Mouse (Mus musculus): ENCODE data around the gene Aldh18a1.
"Not testable (repeated sequence)": the region's sequence is repeated elsewhere in the genome, so short reads cannot be mapped to it uniquely, and the experiment has no call there.

Aldh18a1 gene

DNA sequence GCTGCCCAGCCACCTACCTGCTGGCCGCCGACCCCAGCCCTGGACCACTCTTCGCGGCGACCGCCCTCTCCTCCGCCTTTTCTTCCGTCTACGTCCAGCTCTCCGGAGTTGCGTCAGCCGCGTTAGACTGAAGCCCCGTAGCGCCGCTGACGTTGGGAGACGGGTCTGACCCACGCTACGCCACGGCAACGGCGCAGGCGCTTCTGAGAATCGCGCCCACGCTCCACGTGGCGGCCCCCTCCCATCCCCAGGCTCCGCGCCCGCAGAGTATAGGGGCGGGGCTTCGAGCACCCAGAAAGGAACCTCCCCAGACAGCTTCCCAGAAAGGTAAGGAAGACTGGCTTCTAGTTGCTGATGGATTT is at the start of gene Aldh18a1:
Aldh18a1 (minus strand) TSS at position 171 of the 362 bp plus-strand sequence.
- peak; percentile 93 for DNase-seq (ENCODE audit: low spot score)

DNA sequence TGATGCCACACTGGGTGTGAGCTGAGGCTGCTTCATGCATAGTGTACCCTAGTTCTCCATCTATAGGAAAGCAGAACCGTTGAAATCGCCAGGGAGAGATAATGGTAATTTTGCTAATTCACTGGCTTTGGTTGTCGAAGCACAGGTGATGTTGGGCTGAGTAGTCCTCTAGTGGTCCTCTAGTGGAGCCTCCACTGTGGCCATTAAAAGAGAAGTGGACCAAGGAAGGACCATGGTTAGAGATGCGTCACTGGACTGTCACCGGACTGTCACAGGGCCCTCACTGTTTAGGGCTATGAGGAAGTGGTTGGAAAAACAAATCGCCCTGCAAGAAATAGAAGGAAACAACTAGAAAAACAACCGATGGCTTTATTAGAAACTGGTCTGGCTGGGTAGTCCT is 49.3 kb upstream of the Aldh18a1 start:
- no peak for DNase-seq (ENCODE audit: low spot score)

DNA sequence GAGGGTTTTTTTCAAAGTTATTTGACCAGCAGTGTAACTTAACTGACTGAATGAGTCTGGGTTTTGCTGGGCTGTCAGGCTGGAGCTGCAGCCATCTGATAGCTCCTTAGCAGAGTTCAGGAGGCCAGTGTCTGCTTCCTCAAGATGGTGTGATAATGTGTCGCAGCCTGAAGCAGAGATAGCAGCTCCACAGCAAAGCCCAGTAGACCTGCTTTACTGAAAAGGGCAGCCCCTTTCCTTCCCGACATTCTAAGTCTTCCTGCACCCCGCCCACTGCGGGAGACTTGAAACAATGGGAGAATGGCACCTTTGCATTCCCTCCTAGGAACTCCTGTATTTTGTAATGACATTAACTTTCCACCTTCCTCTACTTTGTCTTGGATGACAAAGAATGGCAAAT is 48.8 kb upstream of the Aldh18a1 start:
- DNase-seq (ENCODE audit: low spot score) = no peak

DNA sequence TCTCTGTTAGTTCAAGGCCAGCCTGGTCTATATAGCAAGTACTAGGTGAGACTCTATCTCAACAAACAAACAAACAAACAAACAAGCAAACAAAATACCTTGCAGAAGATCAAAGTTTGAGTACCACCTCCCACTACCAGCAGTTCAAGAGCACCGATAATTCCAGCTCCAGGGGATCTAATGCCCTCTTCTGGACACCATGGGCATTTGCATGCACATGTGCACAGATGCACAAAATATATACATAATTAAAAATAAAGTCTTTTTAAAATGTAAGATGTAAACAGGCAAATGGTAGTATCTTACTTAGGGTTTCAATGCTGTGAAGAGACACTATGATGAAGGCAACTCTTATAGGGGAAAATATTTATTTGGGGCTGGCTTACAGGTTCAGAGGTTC is 44.9 kb upstream of the Aldh18a1 start:
- DNase-seq (ENCODE audit: low spot score) = no peak

DNA sequence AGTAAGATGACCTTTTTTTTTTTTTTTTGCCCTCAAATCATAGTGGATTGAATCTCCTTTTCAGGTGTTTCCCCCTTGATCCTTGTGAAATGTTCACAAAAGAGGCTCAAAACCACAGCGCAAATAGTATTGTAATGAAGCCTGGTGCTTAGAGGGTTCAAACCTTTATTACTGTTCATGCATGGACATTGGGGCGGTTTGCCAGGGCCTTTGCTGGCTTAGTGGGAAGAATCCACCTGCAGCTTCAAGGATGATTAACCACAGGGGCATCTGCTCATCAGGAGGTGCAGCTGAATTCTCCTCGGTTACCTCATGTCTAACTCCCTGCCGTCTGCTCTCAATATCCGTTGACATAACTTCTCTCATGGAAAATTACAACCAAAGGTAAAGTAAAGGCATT is 44.4 kb upstream of the Aldh18a1 start:
- DNase-seq (ENCODE audit: low spot score) = no peak

DNA sequence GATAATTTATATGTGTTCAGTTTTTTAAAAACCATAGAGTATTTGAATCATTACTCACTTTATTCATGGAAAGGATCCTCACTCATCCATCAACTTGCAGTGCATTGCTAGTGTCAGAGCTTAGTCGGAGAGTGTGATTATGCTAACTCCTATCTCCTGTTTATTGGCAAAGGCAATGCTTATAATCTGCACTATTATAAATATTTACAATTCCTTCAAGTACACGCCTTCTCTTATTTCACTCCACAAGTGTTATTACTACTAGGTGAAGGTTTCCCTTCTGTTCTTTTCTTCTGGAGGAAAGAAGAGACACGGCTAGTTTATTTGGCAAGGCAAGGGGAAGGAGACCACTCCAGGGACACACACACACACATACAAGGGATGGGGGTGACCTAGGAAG is 43.9 kb upstream of the Aldh18a1 start:
- no peak for DNase-seq (ENCODE audit: low spot score)

DNA sequence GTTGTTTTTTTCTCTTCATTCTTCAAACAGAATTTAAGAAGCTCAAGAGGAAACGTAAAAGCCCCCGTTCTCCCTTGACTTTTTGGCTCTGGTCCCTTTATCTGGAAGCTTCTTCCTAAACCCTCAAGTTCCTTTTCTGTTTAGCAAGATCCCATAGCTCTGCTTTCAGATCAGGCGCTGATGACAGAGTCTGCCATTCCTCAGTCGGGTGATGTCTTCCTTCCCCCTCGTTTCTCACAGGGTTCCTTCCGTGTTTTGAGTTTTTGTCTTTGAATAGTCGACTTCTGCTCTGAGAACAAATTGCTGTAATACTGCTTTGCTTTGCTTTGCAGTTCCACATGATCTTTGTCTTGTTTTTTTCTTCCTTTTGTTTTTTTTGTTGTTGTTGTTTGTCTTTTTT is 42.3 kb upstream of the Aldh18a1 start:
- no peak for DNase-seq (ENCODE audit: low spot score)

DNA sequence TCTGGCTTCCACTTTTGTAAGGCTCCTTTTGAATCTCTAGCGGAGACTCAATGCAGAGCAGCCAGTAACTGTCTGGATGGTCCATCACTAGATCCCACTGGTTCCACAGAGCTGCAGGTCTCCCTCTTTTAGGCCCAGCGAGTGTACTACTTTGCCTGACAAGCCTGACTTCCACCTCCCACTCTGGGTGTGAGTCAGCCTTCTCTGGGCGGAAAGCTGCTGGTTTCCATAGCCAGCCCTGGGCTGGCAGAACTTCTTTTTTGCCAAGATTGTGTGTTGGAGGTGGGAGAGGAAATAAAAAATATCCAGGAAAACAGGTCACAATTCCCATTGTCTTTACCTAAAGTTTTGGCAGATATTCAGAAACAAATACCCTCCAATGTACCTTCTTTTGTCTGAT is 41.8 kb upstream of the Aldh18a1 start:
- no peak for DNase-seq (ENCODE audit: low spot score)

DNA sequence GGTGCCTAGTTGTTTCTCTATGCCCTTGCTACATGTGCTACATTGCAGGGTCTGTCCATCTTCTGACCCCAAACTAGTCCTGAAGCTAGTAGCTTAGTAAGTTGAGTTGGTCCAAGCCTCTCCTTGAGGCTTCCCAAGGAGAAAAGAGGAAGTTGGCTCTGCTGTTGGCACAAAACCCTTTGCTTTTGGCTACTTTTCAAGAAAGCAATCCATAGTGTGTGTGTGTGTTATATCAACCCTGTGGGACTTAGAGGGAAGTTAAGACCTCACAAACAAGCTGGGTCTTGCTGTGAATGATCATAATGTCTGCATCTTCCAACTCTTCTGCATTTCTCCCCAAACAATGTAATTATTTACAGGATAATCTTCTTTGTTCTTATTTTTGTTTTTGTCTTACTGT is 40.7 kb upstream of the Aldh18a1 start:
- no peak for DNase-seq (ENCODE audit: low spot score)

DNA sequence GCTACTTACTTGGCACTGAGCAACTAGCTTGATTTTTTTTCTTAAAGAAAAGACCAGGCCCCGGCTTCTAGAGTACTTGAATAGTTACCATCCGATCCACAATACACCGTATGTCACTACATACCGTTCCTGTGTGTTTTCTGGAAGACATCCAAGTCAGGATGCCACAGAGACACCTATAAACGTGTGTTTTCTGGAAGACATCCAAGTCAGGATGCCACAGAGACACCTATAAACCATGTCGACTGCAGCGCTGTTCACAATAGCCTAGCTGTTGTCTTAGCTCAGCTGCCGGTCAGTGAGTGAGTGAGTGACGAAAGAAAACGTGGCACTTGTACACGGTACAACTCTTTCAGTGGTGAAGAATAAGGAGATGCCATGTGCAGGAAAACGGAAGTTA is 37.7 kb upstream of the Aldh18a1 start:
- DNase-seq (ENCODE audit: low spot score) = no peak

DNA sequence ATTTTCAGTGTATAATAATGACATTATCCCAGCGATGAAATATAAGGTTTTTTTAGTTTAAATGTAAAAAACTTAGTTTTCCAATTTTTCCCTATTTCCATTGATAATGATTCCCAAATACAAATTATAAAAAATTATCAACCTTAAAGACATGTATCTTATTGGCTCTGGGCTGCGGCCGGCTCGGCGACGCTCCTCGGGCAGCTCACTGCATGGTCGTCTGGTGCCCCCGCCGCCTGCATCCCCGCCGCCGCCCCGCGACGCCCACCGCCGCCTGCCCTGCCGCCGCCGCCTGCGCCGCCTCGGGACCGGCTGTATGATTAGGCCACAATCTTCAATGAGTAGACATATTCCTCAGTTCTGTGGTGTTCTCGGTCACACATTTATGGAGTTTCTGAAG is 33.4 kb upstream of the Aldh18a1 start:
- DNase-seq (ENCODE audit: low spot score) = not testable (repeated sequence)

DNA sequence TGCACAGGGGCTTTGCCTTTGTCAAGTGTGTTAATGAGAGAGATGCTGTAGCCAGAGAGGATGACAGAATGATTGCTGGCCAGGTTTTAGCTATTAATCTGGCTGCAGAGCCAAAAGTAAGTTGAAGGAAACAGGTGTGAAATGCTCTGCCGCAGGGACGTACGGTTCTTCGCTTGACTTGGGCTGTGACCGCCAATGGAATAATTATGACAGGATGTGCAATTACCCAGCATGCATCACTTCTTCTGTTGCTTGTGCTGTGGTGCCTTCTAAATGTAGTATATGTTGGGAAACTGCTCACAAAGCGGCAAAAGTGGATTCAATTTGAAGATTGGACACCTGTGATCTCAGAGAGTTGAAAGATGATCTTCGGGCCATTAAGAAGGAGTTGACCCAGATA is 27.8 kb upstream of the Aldh18a1 start:
- DNase-seq (ENCODE audit: low spot score) = no peak

DNA sequence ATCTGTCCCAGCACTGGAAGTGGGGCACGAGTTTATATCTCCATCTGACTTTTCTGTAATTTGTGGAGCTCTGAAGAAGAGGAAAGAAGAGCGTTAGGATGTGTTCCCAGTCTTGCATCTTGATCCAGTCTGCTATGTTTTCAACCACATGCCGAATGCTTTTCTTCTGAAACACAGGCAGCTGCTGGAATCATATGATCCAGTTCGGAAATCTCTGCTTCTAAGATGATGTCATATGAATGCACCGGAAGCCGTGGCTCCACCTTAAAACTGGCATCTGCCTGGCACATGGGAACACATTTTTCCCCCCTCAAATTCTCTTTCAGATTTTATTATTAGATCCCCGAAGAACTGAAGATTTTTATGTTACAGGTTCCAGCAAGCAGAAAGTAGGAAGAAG is 26.5 kb upstream of the Aldh18a1 start:
- DNase-seq (ENCODE audit: low spot score) = no peak

DNA sequence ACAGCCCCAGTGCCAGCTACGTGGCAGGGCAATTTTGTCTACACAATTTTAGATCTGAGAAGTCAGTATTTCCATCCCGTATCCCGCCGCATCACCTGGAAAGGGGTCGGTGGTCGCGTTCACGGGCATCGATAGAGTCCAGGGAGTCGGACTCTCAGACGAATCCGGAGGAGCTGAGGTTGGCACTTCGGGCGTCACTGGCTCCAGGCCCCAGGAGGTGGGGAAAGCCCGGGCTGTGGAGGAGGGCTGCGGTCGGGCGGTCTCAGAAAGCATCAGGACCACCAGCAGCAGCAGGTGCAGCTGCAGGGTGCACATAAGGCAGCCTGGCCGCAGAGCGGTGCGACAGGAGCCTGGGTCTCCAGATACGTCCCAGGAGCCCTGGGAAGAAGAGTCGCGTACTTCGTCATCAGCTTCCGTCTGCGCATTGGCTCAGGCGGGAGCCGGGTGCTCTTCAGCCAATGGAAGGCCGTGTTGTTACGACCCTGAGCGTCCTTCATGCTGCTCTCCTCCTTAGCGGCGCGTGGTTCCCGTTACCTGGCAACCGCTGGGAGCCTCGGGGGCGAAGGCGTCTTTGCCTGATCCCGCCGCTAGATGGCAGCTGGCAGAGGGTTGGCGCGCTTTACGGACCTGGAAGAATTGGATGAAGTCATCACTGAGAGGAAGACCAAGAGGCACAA is 23.7 kb upstream of the Aldh18a1 start, which contains the start of the genes Tctn3 and Entpd1:
Tctn3 (minus strand) TSS at position 404 of the 677 bp plus-strand sequence.
Entpd1 (plus strand) TSS at position 537 of the 677 bp plus-strand sequence.
- DNase-seq (ENCODE audit: low spot score) = peak; percentile 97

DNA sequence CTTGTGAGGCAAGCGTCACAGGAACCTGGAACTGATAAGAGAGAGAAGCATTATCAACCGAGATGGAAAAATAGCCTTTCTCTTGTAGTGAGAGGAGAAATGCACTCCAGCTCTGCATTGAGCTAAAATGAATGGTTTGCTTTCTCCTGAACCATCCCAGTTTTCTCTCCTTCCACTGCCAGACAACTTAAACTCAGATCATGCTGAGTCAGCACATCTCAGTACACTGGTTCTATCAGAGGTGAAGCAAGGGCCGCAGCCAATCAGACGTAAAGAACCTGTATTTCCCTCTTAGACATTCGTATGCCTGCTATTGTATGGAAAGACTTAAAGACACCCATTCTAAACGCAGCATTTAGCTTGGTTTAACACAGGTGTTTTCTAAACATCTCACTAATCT is 19.4 kb upstream of the Aldh18a1 start:
- no peak for DNase-seq (ENCODE audit: low spot score)

DNA sequence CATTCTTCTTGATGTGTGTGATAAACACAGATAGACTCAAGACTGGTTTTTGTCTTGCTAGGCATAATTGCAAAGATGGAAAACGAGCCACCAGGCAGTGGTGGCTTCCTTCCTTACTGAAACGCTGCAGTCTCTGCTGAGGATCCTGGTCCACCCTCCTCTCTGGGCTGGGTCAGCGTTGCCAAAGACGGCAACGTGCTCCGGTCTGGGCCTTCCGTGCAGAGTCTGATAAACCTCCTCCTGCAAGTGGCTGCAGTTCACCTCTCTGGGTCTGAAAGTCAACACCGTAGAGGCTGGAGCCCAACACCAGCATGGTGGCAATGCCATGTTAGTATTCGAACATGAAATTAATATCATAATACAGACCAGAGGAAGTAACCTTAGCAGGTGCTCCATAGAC is 16.9 kb upstream of the Aldh18a1 start:
- DNase-seq (ENCODE audit: low spot score) = no peak

DNA sequence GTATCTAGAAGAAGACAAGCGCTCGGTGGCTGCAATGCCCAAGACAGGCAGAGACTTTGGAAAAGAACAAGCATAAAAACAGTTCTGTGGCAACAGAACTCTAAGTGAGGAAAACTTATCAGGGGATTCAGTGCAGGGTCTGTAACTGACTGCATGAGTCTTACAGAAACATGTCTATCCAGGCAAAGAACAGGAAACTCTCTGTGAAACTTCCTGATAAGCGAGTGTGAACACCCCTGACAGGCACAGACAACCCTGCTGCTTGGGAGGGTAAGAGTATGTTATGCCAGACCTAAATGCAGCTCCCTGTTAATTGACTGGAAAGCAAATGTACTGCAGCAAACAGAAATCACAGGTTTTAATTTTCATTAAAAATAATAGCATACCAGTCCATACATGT is 13.6 kb upstream of the Aldh18a1 start:
- no peak for DNase-seq (ENCODE audit: low spot score)

DNA sequence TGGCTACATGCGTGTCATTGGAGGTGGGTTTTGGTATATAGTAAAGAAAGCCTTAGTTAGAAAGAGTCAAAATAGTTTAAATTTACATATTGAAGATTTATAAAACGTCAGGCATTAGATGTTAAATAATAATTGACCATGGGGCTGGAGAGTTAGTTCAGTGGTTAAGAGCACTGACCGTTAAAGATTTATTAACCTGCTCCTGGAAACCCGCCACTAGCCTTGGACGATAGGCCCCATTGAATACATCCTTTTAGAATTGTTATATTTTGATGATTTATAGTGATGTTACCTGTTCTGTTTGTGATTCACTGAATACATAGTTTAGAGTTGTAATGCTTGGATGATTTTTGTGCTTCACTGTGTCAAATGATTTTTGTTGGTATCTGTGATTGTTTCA is 12.6 kb upstream of the Aldh18a1 start:
- not testable (repeated sequence) for DNase-seq (ENCODE audit: low spot score)

DNA sequence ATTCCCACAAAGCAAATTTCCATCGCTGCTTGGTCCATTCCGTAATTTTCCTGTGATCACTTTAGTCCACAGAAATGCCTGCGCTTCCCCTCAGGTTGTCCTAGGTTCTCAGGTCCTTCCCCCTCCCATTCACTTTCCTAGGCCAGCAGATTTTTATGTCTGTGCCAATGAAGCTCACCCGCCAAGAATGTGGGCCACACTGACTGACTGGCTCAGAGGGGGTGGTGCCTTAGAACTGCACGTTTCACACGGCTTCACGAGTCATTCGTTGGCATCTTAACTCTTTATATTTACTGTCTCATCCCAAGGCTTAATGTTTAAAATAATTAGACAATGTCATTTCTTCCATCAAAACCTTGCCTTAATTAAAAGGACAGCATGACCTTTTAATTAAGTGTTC is 7.6 kb upstream of the Aldh18a1 start:
- DNase-seq (ENCODE audit: low spot score) = no peak

DNA sequence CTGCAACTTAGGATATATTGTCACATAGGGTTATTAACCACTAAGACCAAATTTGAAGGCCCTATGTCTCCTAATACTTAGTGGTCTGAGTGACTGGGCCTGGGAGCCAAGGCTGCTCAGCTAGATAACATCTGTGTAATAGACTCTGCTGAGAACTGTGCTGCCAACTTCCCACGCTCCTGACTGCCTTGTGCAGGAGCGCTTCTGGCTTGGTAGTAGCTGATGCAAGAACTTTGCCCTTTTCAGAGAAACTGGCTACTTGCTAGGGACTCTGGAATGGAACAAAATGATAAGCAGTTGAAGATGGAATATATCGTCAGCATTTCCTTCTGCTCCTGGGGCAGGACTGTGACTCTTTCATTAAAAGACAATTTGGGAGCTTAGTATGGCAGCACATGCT is 7.0 kb upstream of the Aldh18a1 start:
- DNase-seq (ENCODE audit: low spot score) = no peak

DNA sequence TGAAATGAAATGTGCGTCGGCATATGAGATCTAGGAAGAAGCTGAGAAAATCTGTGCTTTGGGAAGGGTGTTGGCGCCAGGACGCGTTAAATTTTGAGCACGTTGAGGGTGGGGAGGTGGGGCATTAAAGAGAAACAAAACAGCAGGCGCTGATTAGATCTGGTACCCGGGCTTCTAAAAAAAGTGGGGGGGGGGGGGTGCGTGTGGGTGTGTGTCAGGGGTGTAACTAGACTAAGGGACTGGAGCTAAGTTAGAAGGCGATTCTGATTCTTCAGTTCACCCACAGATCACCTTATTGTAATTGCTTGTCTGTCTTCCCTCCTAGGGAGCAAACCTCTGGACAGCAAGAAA is 1.2 kb upstream of the Aldh18a1 start:
- no peak for DNase-seq (ENCODE audit: low spot score)

DNA sequence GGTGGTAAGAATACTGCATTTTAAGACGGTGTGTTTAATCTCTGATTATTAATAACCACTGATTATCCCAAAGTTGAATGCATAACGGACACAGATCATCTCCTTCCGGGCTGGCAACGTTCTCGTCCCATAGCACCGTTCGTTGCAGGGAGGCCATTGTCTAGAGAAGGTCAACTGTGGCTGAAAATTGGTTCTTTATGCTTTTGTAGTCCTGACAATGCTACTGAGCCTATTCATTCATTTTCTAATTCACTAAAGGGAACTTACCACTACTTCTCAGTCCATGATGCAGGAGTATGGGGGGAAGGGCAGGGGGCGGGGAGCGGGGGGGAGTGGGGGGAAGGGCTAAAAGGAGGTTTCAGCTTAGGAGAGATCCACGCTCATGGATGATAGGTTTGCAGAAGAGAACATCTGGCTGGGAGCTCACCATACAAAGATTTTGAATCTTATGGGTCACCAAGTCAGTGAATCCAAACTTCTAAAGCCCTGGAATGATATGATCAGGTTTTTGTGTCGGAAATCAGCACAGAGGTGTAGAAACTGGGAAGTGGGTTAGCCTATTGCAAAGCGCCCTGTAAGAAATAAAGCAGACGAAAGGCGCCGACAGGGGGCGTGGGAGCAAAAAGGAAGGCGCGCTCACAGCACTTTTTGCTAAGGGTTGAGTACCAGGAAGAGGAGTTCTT is 725 bp upstream of the Aldh18a1 start:
- peak; percentile 90 for DNase-seq (ENCODE audit: low spot score)

DNA sequence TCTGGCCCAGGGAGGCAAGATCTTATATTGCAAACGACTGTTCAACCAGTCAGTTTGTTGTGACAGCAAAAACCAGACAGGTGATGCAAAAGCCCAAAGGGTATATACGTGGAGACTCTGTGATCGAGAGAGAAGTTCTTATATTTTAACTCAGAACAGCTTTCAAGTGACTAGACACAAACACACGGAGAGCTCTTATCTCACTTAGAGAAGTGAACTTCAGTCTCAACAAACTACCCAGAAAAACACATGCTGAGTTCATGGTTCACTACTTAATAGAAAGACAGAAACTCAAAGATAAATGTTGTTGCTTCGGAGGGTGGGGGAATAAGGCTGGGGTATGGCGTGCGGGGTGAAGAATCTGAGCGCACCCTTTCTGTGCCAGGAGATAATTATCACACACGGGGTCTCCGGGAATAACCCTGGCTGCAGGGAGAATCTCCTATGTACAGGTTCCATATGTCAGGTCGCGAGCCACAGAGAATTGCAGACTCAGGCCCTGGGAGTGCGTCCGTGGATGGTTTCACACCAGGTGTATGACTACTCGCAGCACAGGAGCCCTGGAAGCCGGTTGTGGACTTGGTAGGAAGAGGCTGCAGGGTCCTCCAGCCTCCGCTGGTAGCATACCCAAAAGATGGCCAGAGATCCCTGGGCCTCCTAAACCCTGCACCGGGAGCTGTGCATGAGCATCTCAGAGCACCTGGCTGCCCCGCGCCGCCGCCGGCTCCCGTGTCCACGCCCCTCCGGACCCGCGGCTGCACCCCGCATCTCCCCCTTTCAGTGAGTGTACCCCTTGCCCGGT is 571 bp downstream of the Aldh18a1 start:
- DNase-seq (ENCODE audit: low spot score) = peak; percentile 50

Measured in yolk sac, embryonic 10.5 days (tissue).